Mouse (Mus musculus): Measurements from ENCODE around the gene Sh3tc1. TPM values are rescaled to one million over a fixed set of nuclear protein-coding genes. Genes with fewer than 3 reads are reported as not detected.

The Sh3tc1 gene
- polyA plus RNA-seq, 1 experiment from 2014 or later: 6.5 TPM

GRCm38 (mm10) chr5:35731006-35731405 is 8.8 kb downstream of the Sh3tc1 start:
- ATAC-seq (ENCODE audit: insufficient read depth, low FRiP score, low read depth): no peak
- Histone ChIP-seq H3K9me3 (no peaks in the 10 kb centered on the region), H3K27ac (0 out of 2 replicates have a peak overlapping the region, but pooled peaks have one; percentile 17), H3K4me1 (peaks cover 9% of the 10 kb centered on the region), H3K27me3 (replicated peaks) (no peaks in the 10 kb centered on the region), H3K36me3 (no peaks in the 10 kb centered on the region), H3K4me2 (no peak overlapping the region), H3K4me3 (replicated peaks) (no peak overlapping the region), H3K9ac (no peak overlapping the region)
- 82% methylated on average over 4 of the region's 4 CpGs for WGBS

- Histone ChIP-seq H3K4me2 (no peak overlapping the region), H3K27me3 (replicated peaks) (no peaks in the 10 kb centered on the region), H3K27ac (0 out of 2 replicates have a peak overlapping the region, but pooled peaks have one; percentile 17), H3K4me1 (peaks cover 9% of the 10 kb centered on the region), H3K9ac (no peak overlapping the region), H3K9me3 (no peaks in the 10 kb centered on the region), H3K36me3 (no peaks in the 10 kb centered on the region), H3K4me3 (replicated peaks) (no peak overlapping the region)
- ATAC-seq (ENCODE audit: insufficient read depth, low FRiP score, low read depth): no peak
- 39% methylated on average over 1 of the region's 1 CpGs for WGBS
Measured at GRCm38 (mm10) chr5:35730552-35730951, 9.2 kb downstream of the Sh3tc1 start.

DNA sequence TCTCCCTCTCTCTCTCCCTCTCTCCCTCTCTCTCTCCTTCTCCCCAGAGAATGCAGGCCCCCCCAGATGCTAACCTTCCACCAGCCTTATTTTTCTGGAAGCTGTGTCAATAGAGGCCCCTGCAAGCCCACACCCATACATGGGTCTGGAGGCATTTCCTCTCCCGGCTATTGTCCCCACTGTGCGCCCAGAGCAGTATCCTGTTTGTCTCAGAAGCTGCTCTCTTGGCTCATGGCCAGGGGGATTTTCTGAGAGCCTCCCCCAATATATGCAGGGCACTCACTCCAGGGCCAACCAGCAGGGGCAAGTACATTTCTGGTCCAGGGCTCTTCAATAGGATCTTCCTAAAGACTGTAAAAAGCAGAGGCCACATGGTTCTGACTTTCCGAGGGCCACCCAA is 9.9 kb downstream of the Sh3tc1 start:
- Histone ChIP-seq H3K27ac (peak overlapping the region; percentile 76), H3K36me3 (no peaks in the 10 kb centered on the region), H3K4me1 (peaks cover 9% of the 10 kb centered on the region), H3K9me3 (no peaks in the 10 kb centered on the region), H3K4me3 (replicated peaks) (no peak overlapping the region), H3K4me2 (no peak overlapping the region), H3K27me3 (replicated peaks) (no peaks in the 10 kb centered on the region), H3K9ac (no peak overlapping the region)
- WGBS: 59% methylated on average over 3 of the region's 3 CpGs
- ATAC-seq (ENCODE audit: insufficient read depth, low FRiP score, low read depth): peak; percentile 28; the same call in 1 of the 2 replicates

GRCm38 (mm10) chr5:35728957-35729460 is 10.8 kb downstream of the Sh3tc1 start:
- ATAC-seq (ENCODE audit: insufficient read depth, low FRiP score, low read depth): peak; percentile 79
- WGBS: 39% methylated on average over 11 of the region's 11 CpGs
- Histone ChIP-seq H3K27ac (peak overlapping the region; percentile 76), H3K9ac (no peak overlapping the region), H3K36me3 (no peaks in the 10 kb centered on the region), H3K9me3 (no peaks in the 10 kb centered on the region), H3K4me2 (peak overlapping the region; percentile 33), H3K4me1 (peaks cover 9% of the 10 kb centered on the region), H3K27me3 (replicated peaks) (no peaks in the 10 kb centered on the region), H3K4me3 (replicated peaks) (peak overlapping the region; percentile 17)

- Histone ChIP-seq H3K36me3 (no peaks in the 10 kb centered on the region), H3K27ac (peak overlapping the region; percentile 76; the same call in 1 of the 2 replicates), H3K9me3 (no peaks in the 10 kb centered on the region), H3K4me3 (replicated peaks) (peak overlapping the region; percentile 17), H3K4me2 (peak overlapping the region; percentile 33; the same call in 1 of the 2 replicates), H3K27me3 (replicated peaks) (no peaks in the 10 kb centered on the region), H3K4me1 (peaks cover 9% of the 10 kb centered on the region), H3K9ac (no peak overlapping the region)
- 75% methylated on average over 12 of the region's 12 CpGs for WGBS
- ATAC-seq (ENCODE audit: insufficient read depth, low FRiP score, low read depth): no peak
Measured at GRCm38 (mm10) chr5:35728344-35728956, 11.3 kb downstream of the Sh3tc1 start.

GRCm38 (mm10) chr5:35727447-35727846 is 12.3 kb downstream of the Sh3tc1 start:
- H3K36me3 ChIP-seq: no peaks in the 10 kb centered on the region
- no peak overlapping the region for H3K27ac ChIP-seq
- H3K27me3 ChIP-seq (replicated peaks): no peaks in the 10 kb centered on the region
- peaks cover 9% of the 10 kb centered on the region for H3K4me1 ChIP-seq
- H3K9me3 ChIP-seq: no peaks in the 10 kb centered on the region
- no peak overlapping the region for H3K9ac ChIP-seq
- no peak for ATAC-seq (ENCODE audit: insufficient read depth, low FRiP score, low read depth)
- 82% methylated on average over 5 of the region's 5 CpGs for WGBS
- 0 out of 2 replicates have a peak overlapping the region, but pooled peaks have one; percentile 33 for H3K4me2 ChIP-seq
- H3K4me3 ChIP-seq (replicated peaks): no peak overlapping the region

GRCm38 (mm10) chr5:35725840-35726239 is 13.9 kb downstream of the Sh3tc1 start:
- H3K4me1 ChIP-seq: peaks cover 9% of the 10 kb centered on the region
- H3K9me3 ChIP-seq: no peaks in the 10 kb centered on the region
- WGBS: 80% methylated on average over 3 of the region's 3 CpGs
- ATAC-seq (ENCODE audit: insufficient read depth, low FRiP score, low read depth): no peak
- no peaks in the 10 kb centered on the region for H3K27me3 ChIP-seq (replicated peaks)
- H3K4me2 ChIP-seq: no peak overlapping the region
- no peaks in the 10 kb centered on the region for H3K36me3 ChIP-seq
- no peak overlapping the region for H3K4me3 ChIP-seq (replicated peaks)
- no peak overlapping the region for H3K27ac ChIP-seq
- no peak overlapping the region for H3K9ac ChIP-seq

DNA sequence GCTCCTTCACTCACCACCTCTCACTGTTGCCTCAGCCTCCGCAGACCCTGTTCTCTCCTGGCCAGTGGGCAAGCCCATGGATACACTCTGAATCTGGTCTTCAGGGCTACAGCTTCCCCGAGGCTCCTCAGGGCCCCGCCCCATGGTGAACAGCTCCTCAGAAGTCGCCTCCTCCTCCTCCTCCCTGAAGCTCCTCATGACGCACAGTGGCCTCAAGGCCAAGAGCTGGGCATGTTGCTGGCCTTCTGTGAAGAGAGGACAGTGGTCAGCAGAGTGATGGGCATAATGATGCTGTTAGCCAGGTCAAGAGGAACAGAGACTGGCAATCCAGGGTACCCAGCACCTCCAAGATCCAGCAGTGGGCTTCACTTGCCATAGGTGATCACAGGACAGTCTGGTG is 15.9 kb downstream of the Sh3tc1 start:
- Histone ChIP-seq H3K9me3 (no peaks in the 10 kb centered on the region), H3K9ac (no peak overlapping the region), H3K4me2 (no peak overlapping the region), H3K4me3 (replicated peaks) (no peak overlapping the region), H3K27me3 (replicated peaks) (no peaks in the 10 kb centered on the region), H3K4me1 (peaks cover 8% of the 10 kb centered on the region), H3K36me3 (no peaks in the 10 kb centered on the region), H3K27ac (no peak overlapping the region)
- no peak for ATAC-seq (ENCODE audit: insufficient read depth, low FRiP score, low read depth)
- WGBS: 68% methylated on average over 5 of the region's 5 CpGs

DNA sequence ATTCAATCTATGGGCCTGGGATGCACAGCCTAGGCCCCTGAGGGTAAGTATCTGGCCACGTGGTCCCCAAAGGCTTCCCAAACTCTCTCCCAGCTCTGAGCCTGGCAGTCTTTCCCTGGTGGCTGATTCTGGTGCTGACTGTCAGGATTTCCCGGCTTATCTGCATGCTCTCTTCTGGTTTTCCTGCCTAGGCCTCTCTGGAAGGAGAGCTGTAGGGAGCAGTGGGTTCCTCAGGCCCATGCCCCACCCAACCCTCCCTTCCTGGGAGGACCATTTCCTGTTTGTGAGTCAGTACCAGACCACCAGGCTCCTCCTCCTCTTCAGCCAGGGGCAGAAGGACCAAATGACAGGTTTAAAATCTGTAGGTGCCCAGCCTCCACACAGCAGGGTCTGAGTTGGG is 17.1 kb downstream of the Sh3tc1 start:
- H3K9ac ChIP-seq: no peak overlapping the region

GRCm38 (mm10) chr5:35721933-35722332 is 17.9 kb downstream of the Sh3tc1 start:
- ATAC-seq (ENCODE audit: insufficient read depth, low FRiP score, low read depth): no peak
- H3K27ac ChIP-seq: no peak overlapping the region
- no peak overlapping the region for H3K4me2 ChIP-seq
- no peak overlapping the region for H3K9ac ChIP-seq
- H3K4me3 ChIP-seq (replicated peaks): no peak overlapping the region
- no peaks in the 10 kb centered on the region for H3K36me3 ChIP-seq
- H3K27me3 ChIP-seq (replicated peaks): no peaks in the 10 kb centered on the region
- 0 out of 2 replicates have a peak, but pooled peaks cover 9% of the 10 kb centered on the region for H3K4me1 ChIP-seq
- whole genome bisulfite sequencing: 86% methylated on average over 2 of the region's 2 CpGs
- H3K9me3 ChIP-seq: no peaks in the 10 kb centered on the region

More for the DNA sequence above, 17.1 kb downstream of the Sh3tc1 start:
- Histone ChIP-seq H3K4me1 (0 out of 2 replicates have a peak, but pooled peaks cover 9% of the 10 kb centered on the region), H3K36me3 (no peaks in the 10 kb centered on the region), H3K9me3 (no peaks in the 10 kb centered on the region), H3K4me3 (replicated peaks) (no peak overlapping the region), H3K4me2 (no peak overlapping the region), H3K27ac (no peak overlapping the region), H3K27me3 (replicated peaks) (no peaks in the 10 kb centered on the region)
- no peak for ATAC-seq (ENCODE audit: insufficient read depth, low FRiP score, low read depth)
- 35% methylated on average over 2 of the region's 2 CpGs for WGBS

- 85% methylated on average over 1 of the region's 1 CpGs for WGBS
- Histone ChIP-seq H3K9ac (no peak overlapping the region), H3K4me3 (replicated peaks) (no peak overlapping the region), H3K9me3 (no peaks in the 10 kb centered on the region), H3K27me3 (replicated peaks) (no peaks in the 10 kb centered on the region), H3K36me3 (no peaks in the 10 kb centered on the region), H3K4me2 (no peak overlapping the region), H3K4me1 (0 out of 2 replicates have a peak, but pooled peaks cover 9% of the 10 kb centered on the region), H3K27ac (no peak overlapping the region)
- ATAC-seq (ENCODE audit: insufficient read depth, low FRiP score, low read depth): no peak
Measured at GRCm38 (mm10) chr5:35719880-35720279, 19.9 kb downstream of the Sh3tc1 start.

GRCm38 (mm10) chr5:35719343-35719742 is 20.4 kb downstream of the Sh3tc1 start:
- Histone ChIP-seq H3K4me2 (no peak overlapping the region), H3K4me1 (0 out of 2 replicates have a peak, but pooled peaks cover 9% of the 10 kb centered on the region), H3K4me3 (replicated peaks) (no peak overlapping the region), H3K36me3 (no peaks in the 10 kb centered on the region), H3K9ac (no peak overlapping the region), H3K27me3 (replicated peaks) (no peaks in the 10 kb centered on the region), H3K9me3 (no peaks in the 10 kb centered on the region), H3K27ac (no peak overlapping the region)
- ATAC-seq (ENCODE audit: insufficient read depth, low FRiP score, low read depth): no peak

Measured in stomach, embryonic 15.5 days (tissue).